Mouse (Mus musculus): ENCODE measurements around the gene Sh3bp4.

DNA sequence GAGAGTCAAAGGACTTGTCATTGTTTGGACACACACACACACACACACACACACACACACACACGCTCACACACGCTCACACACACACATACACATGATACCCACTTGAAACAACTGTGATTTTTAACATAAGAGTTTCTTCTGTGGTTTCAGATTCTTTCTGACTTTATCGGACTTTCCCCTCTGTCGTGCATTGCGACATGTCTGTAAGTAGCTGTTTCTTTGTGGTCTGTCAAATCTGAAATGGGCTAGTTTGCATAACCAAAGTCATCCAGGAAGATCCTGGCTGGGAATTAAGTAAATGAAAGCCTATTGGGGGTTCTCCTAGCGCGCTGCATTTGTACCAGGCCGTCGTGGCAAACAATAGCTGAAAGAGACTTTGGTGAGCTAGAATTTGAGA lies 8.5 kb downstream of the Sh3bp4 start:
- TF ChIP-seq CTCF (IDR thresholded peaks at IDR 0.05; ENCODE audit: extremely low read depth, insufficient read depth, insufficient read length, insufficient replicate concordance) (no peak), POLR2A (IDR thresholded peaks at IDR 0.05; ENCODE audit: low read depth, low read length) (no peak)
